Mouse (Mus musculus) lung, embryonic 16.5 days (tissue): ENCODE results near the gene Trim80. TPM values are rescaled to one million over a fixed set of nuclear protein-coding genes. Genes with fewer than 3 reads are reported as not detected.

Experiments used
- ATAC-seq: fragments of 200-750 bp; cut with Nextera tagmentation; 2 replicates; pipeline ENCODE4 v1.8.0; 2017; ENCODE audit warnings: low read depth, mild to moderate bottlenecking, moderate library complexity
- H3K27ac ChIP-seq: fragments of 300-500 bp; sonication (generic); 2 replicates; pipeline ENCODE4 v1.5.1; 2014; ENCODE audit warnings: mild to moderate bottlenecking, control low read depth, low read length
- H3K27me3 ChIP-seq: fragments of 300-500 bp; sonication (generic); 2 replicates; pipeline ENCODE4 v1.6.1; 2014; ENCODE audit warnings: low read depth, low read length, mixed read lengths; ENCODE audit not compliant: control insufficient read depth, insufficient read depth
- H3K36me3 ChIP-seq: fragments of 300-500 bp; sonication (generic); 2 replicates; pipeline ENCODE4 v1.6.1; 2014; ENCODE audit warnings: low read length; ENCODE audit not compliant: control insufficient read depth, insufficient read depth
- H3K4me1 ChIP-seq: fragments of 300-500 bp; sonication (generic); replicated peaks from 2 replicates; pipeline ENCODE4 v1.6.1; 2014; ENCODE audit warnings: low read length, mixed read lengths; ENCODE audit not compliant: control insufficient read depth, insufficient read depth
- H3K4me2 ChIP-seq: fragments of 300-500 bp; sonication (generic); 2 replicates; pipeline ENCODE4 v1.6.1; 2014; ENCODE audit warnings: low read depth, low read length, control low read depth
- H3K4me3 ChIP-seq: fragments of 300-500 bp; sonication (generic); 2 replicates; pipeline ENCODE4 v1.5.1; 2014; ENCODE audit warnings: mild to moderate bottlenecking, low read length, control low read depth
- H3K9ac ChIP-seq: fragments of 300-500 bp; sonication (generic); 2 replicates; pipeline ENCODE4 v1.6.1; 2014; ENCODE audit warnings: low read length, control low read depth
- H3K9me3 ChIP-seq: fragments of 300-500 bp; sonication (generic); 2 replicates; pipeline ENCODE4 v1.6.1; 2016; ENCODE audit warnings: low read length; ENCODE audit not compliant: control insufficient read depth
- WGBS: fragments of 180-500 bp; shearing (Covaris S2); extraction: QIAGEN DNeasy Blood & Tissue Kit; methylation state at CpG from one replicate; pipeline ENCODE4 v1.1.7; 2014; 5-methylcytosine and 5-hydroxymethylcytosine counted together
- polyA plus RNA-seq: library from polyadenylated mRNA; unstranded; fragments of >200 nt; fragmentation: Nextera tagmentation; extraction: Ambion mirVana; gene quantifications from 2 replicates; pipeline ENCODE4 v1.2.1, GENCODE M21; 2015

The Trim80 gene
- not detected in 2 replicates for polyA plus RNA-seq

GRCm38 (mm10) chr11:115439906-115440595, at the start of gene Trim80:
Gene Trim80, plus strand, starts transcription at chr11:115440545.
- Histone ChIP-seq H3K27me3 (no peaks in the 10 kb centered on the region), H3K4me3 (no peak within 1 kb of the TSS), H3K9me3 (peaks cover 3% of the 10 kb centered on the region; the same call in 1 of the 2 replicates), H3K27ac (no peak within 1 kb of the TSS), H3K9ac (no peak within 1 kb of the TSS), H3K4me1 (peaks cover 7% of the 10 kb centered on the region; the same call in 1 of the 2 replicates), H3K4me2 (no peak within 1 kb of the TSS), H3K36me3 (no peaks in the 10 kb centered on the region)
- 90% methylated on average over 9 of the region's 9 CpGs for WGBS
- ATAC-seq: no peak

DNA sequence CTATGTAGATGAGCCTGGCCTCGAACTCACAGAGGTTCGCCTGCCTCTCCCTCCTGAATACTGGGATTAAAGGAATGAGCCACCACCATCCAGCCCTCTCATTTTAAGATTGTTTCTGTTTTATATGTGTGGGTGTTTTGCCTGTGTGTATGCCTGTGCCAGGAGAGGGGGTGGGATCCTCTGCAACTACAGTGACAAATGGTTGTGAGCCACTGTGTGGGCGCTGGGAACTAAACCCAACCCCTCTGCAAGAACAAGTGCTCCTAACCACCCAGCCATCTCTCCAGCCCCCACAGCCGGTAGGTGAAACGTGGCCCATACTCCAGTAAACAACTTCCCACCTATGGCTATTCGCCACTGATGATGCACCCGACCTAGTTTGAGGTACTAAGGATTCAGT, 49.0 kb upstream of the Trim80 start:
- H3K27me3 ChIP-seq: no peaks in the 10 kb centered on the region
- H3K36me3 ChIP-seq: peaks cover 29% of the 10 kb centered on the region
- H3K4me1 ChIP-seq: no peaks in the 10 kb centered on the region
- no peak overlapping the region for H3K9ac ChIP-seq
- 85% methylated on average over 7 of the region's 7 CpGs for WGBS
- no peak for ATAC-seq
- H3K27ac ChIP-seq: no peak overlapping the region
- no peak overlapping the region for H3K4me2 ChIP-seq
- no peaks in the 10 kb centered on the region for H3K9me3 ChIP-seq
- H3K4me3 ChIP-seq: no peak overlapping the region

GRCm38 (mm10) chr11:115393721-115394325, 46.5 kb upstream of the Trim80 start:
- Histone ChIP-seq H3K9ac (no peak overlapping the region), H3K27ac (no peak overlapping the region)
- WGBS: 58% methylated on average over 34 of the region's 34 CpGs

GRCm38 (mm10) chr11:115398085-115398484, 42.3 kb upstream of the Trim80 start:
- Histone ChIP-seq H3K9me3 (no peaks in the 10 kb centered on the region), H3K4me2 (no peak overlapping the region), H3K9ac (no peak overlapping the region), H3K4me3 (no peak overlapping the region), H3K4me1 (no peaks in the 10 kb centered on the region; the same call in 1 of the 2 replicates), H3K36me3 (peaks cover 11% of the 10 kb centered on the region; the same call in 1 of the 2 replicates), H3K27me3 (no peaks in the 10 kb centered on the region), H3K27ac (peak overlapping the region; percentile 4)
- ATAC-seq: peak; percentile 87
- WGBS: 58% methylated on average over 7 of the region's 7 CpGs

More at GRCm38 (mm10) chr11:115393721-115394325, 46.5 kb upstream of the Trim80 start:
- Histone ChIP-seq H3K9me3 (no peaks in the 10 kb centered on the region), H3K4me1 (no peaks in the 10 kb centered on the region), H3K27me3 (no peaks in the 10 kb centered on the region), H3K36me3 (peaks cover 29% of the 10 kb centered on the region), H3K4me2 (peak overlapping the region; percentile 34; the same call in 1 of the 2 replicates), H3K4me3 (peak overlapping the region; percentile 13)
- no peak for ATAC-seq

- Histone ChIP-seq H3K9me3 (no peaks in the 10 kb centered on the region), H3K4me3 (no peak overlapping the region), H3K27me3 (no peaks in the 10 kb centered on the region), H3K4me2 (no peak overlapping the region), H3K4me1 (peaks cover 10% of the 10 kb centered on the region), H3K27ac (no peak overlapping the region), H3K36me3 (0 out of 2 replicates have a peak, but pooled peaks cover under 1% of the 10 kb centered on the region), H3K9ac (no peak overlapping the region)
- no peak for ATAC-seq
- WGBS: 52% methylated on average over 3 of the region's 3 CpGs
Measured at GRCm38 (mm10) chr11:115400126-115400525, 40.2 kb upstream of the Trim80 start.

GRCm38 (mm10) chr11:115400630-115401391, 39.5 kb upstream of the Trim80 start:
- H3K27ac ChIP-seq: no peak overlapping the region
- no peaks in the 10 kb centered on the region for H3K27me3 ChIP-seq
- peaks cover 10% of the 10 kb centered on the region for H3K4me1 ChIP-seq
- no peaks in the 10 kb centered on the region for H3K9me3 ChIP-seq
- H3K4me3 ChIP-seq: no peak overlapping the region
- H3K4me2 ChIP-seq: no peak overlapping the region
- ATAC-seq: no peak
- no peak overlapping the region for H3K9ac ChIP-seq
- 43% methylated on average over 11 of the region's 11 CpGs for WGBS
- H3K36me3 ChIP-seq: no peaks in the 10 kb centered on the region

DNA sequence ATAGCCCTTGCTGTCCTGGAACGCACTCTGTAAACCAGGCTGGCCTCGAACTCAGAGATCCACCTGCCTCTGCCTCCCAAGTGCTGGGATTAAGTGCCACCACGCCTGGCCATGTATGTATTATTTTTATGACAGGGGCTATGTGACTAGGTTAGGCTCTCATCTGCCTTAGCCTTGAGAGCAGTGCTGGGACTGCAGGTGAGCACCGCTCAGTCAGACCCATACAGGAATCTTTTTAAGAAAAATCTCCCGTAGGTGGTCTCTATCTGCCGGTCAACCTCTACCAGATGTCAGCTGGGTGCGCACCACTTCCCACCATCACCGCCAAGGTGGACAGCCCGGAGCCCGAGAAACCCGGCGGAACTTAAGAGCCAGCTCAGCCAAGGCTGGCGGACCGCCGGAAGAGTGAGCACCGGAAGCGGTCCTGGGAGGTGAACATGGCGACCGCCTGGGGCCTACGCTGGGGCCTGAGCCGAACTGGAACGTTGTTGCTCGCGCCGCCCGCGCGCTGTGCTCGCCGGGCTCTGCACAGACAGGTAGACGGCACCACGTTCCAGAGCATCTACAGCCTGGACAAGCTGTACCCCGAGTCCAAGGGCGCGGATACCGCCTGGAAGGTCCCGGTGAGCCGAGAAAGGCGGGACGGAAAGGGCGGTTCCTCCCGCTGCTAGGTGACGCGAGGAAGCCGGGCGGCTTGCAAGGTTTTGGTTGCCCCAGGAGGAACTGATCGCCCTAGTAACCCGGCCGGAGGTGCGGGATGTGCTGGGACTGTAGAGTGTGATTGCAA, 36.8 kb upstream of the Trim80 start, which contains the start of gene Mrpl58:
Mrpl58 (plus strand) TSS at position 415 of the 787 bp plus-strand sequence.
- peak; percentile 92 for ATAC-seq
- Histone ChIP-seq H3K36me3 (peaks cover 7% of the 10 kb centered on the region; the same call in 1 of the 2 replicates), H3K4me2 (peak within 1 kb of the TSS; percentile 73), H3K27ac (peak within 1 kb of the TSS; percentile 77), H3K9ac (peak within 1 kb of the TSS; percentile 84), H3K4me3 (peak within 1 kb of the TSS; percentile 68), H3K4me1 (peaks cover 10% of the 10 kb centered on the region), H3K9me3 (no peaks in the 10 kb centered on the region), H3K27me3 (no peaks in the 10 kb centered on the region)
- 2% methylated on average over 50 of the region's 50 CpGs for WGBS

DNA sequence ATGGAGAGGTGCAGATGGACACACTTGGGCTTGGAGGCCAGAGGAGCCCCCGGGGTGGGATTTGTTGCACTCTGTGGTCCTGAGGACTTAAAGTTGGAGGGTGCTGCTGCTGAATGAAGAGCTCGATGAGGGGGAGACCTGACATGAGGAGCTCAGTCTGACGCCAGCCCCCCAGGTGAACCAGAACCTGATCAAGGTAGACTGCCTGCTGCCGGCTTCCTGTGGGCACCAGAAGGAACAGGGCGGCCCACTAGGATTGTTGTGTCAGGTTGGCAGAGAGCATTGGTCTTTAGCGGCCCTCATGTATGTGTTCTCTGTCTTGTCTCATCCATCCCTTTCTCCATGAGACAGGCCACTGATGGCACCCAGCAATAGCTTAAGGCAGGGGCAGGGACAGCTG, 34.6 kb upstream of the Trim80 start:
- Histone ChIP-seq H3K27ac (no peak overlapping the region), H3K27me3 (no peaks in the 10 kb centered on the region), H3K4me2 (no peak overlapping the region), H3K9ac (no peak overlapping the region), H3K4me1 (peaks cover 10% of the 10 kb centered on the region), H3K36me3 (peaks cover 14% of the 10 kb centered on the region), H3K9me3 (no peaks in the 10 kb centered on the region), H3K4me3 (no peak overlapping the region)
- 92% methylated on average over 6 of the region's 6 CpGs for WGBS
- ATAC-seq: no peak
